Mouse (Mus musculus) stomach, postnatal 0 days (tissue): ENCODE data around the gene Slc25a45.

ENCODE experiments used
- CTCF ChIP-seq: IDR thresholded peaks from 2 replicates; pipeline ENCODE4 v1.5.1; 2016; ENCODE audit warnings: antibody characterized with exemption, low read depth, mild to moderate bottlenecking, moderate library complexity
- EP300 ChIP-seq: optimal IDR thresholded peaks from 2 replicates; pipeline ENCODE3; 2016; ENCODE audit warnings: antibody characterized with exemption

- TF ChIP-seq CTCF = no peak
- TF ChIP-seq EP300 = no peak
These were observed 5.1 kb upstream of the Slc25a45 start for GRCm38 (mm10) chr19:5872528-5872927.
